In genomic region chr1:39720186-39720585, GRCm38 (mm10) we compare ENCODE assay signal across 9 mouse cellular contexts. TPM values are rescaled to one million over a fixed set of nuclear protein-coding genes. Genes with fewer than 3 reads are reported as not detected.
DNase-seq lines count a peak whose midpoint lies in the region; ATAC-seq and TF ChIP-seq lines count a peak whose summit lies in the region.
"Had no signal": no experiment of that assay in that cellular context is flagged by ENCODE, and none has a peak within 500 bp of the region (broad histone marks: within the 10 kb centered on the region; RNA-seq: fewer than 3 reads in every experiment).

No protein-coding gene starts in this region.

- 35% methylated on average over 2 of the region's 2 CpGs for WGBS in liver, embryonic 11.5 days
- WGBS in forebrain, embryonic 13.5 days: 27% methylated on average over 2 of the region's 2 CpGs
- 3% methylated on average over 2 of the region's 2 CpGs for WGBS in limb, embryonic 13.5 days
- 60% methylated on average over 2 of the region's 2 CpGs for WGBS in small intestine, adult 2 months

- DNase-seq in liver, embryonic 11.5 days (ENCODE audit: low spot score): no peak
- DNase-seq in liver: no peak
- no peak for DNase-seq in layer of hippocampus, postnatal 36 days
- no peak for DNase-seq in right cerebral cortex, postnatal 25 days
- DNase-seq in gastrocnemius, postnatal 4 days (ENCODE audit: low spot score in 2 of 2): no peak
- DNase-seq: layer of hippocampus, adult 9-11 months had no signal

- no peaks in the 10 kb centered on the region for H3K9me3 ChIP-seq in liver, embryonic 11.5 days (ENCODE audit: control insufficient read depth, low read length)
- no peaks in the 10 kb centered on the region for H3K9me3 ChIP-seq in forebrain, embryonic 13.5 days (replicated peaks)
- no peaks in the 10 kb centered on the region for H3K9me3 ChIP-seq in limb, embryonic 13.5 days

- no peaks in the 10 kb centered on the region for H3K27me3 ChIP-seq in liver, embryonic 11.5 days (replicated peaks; ENCODE audit: control insufficient read depth, insufficient read depth, low read length)
- 0 out of 2 replicates have a peak, but pooled peaks cover 9% of the 10 kb centered on the region for H3K27me3 ChIP-seq in forebrain, embryonic 13.5 days
- no peaks in the 10 kb centered on the region for H3K27me3 ChIP-seq in limb, embryonic 13.5 days
- H3K27me3 ChIP-seq in small intestine, adult 2 months (ENCODE audit: control insufficient read depth, insufficient read depth, low read length): peaks cover 6% of the 10 kb centered on the region; the same call in 1 of the 2 replicates

- no peak overlapping the region for H3K27ac ChIP-seq in liver, embryonic 11.5 days (ENCODE audit: low read depth, low read length)
- H3K27ac ChIP-seq in forebrain, embryonic 13.5 days: no peak overlapping the region
- H3K27ac ChIP-seq in limb, embryonic 13.5 days: peak overlapping the region; percentile 91
- H3K27ac ChIP-seq in small intestine, adult 2 months (ENCODE audit: insufficient read depth, low read depth, low read length): no peak overlapping the region

- no peak for TF ChIP-seq CTCF in small intestine, adult 2 months (IDR thresholded peaks at IDR 0.05; ENCODE audit: extremely low read depth, insufficient read length, insufficient replicate concordance, low read depth, low read length)

- peak overlapping the region; percentile 91 for H3K4me2 ChIP-seq in liver, embryonic 11.5 days
- peak overlapping the region; percentile 91 for H3K4me2 ChIP-seq in forebrain, embryonic 13.5 days
- peak overlapping the region; percentile 93 for H3K4me2 ChIP-seq in limb, embryonic 13.5 days (replicated peaks)

- H3K9ac ChIP-seq in liver, embryonic 11.5 days (ENCODE audit: low read depth, low read length): peak overlapping the region; percentile 66
- 0 out of 2 replicates have a peak overlapping the region, but pooled peaks have one; percentile 72 for H3K9ac ChIP-seq in forebrain, embryonic 13.5 days
- H3K9ac ChIP-seq in limb, embryonic 13.5 days: peak overlapping the region; percentile 79

- H3K4me3 ChIP-seq in liver, embryonic 11.5 days (ENCODE audit: low read depth, low read length): peak overlapping the region; percentile 59; the same call in 1 of the 2 replicates
- H3K4me3 ChIP-seq in forebrain, embryonic 13.5 days: peak overlapping the region; percentile 51
- peak overlapping the region; percentile 57 for H3K4me3 ChIP-seq in limb, embryonic 13.5 days
- H3K4me3 ChIP-seq in small intestine, adult 2 months (ENCODE audit: low read depth, low read length): peak overlapping the region; percentile 31; the same call in 1 of the 2 replicates

- ATAC-seq in liver, embryonic 11.5 days (replicated peaks; ENCODE audit: low FRiP score): no peak
- ATAC-seq in forebrain, embryonic 13.5 days: no peak
- peak; percentile 34; the same call in 1 of the 2 replicates for ATAC-seq in limb, embryonic 13.5 days (ENCODE audit: low FRiP score, low read depth)

- peaks cover 13% of the 10 kb centered on the region for H3K4me1 ChIP-seq in liver, embryonic 11.5 days (replicated peaks; ENCODE audit: control insufficient read depth, insufficient read depth, low read length)
- H3K4me1 ChIP-seq in forebrain, embryonic 13.5 days: peaks cover 24% of the 10 kb centered on the region
- H3K4me1 ChIP-seq in limb, embryonic 13.5 days: peaks cover 38% of the 10 kb centered on the region
- H3K4me1 ChIP-seq in small intestine, adult 2 months (ENCODE audit: control insufficient read depth, insufficient read depth, insufficient read length, low read length): peaks cover 3% of the 10 kb centered on the region; the same call in 1 of the 2 replicates

- TF ChIP-seq POLR2A in small intestine, adult 2 months (IDR thresholded peaks at IDR 0.05; ENCODE audit: low read depth, low read length): no peak

- H3K36me3 ChIP-seq in liver, embryonic 11.5 days (ENCODE audit: control insufficient read depth, insufficient read depth, low read length): no peaks in the 10 kb centered on the region
- H3K36me3 ChIP-seq in forebrain, embryonic 13.5 days (ENCODE audit: poor library complexity, severe bottlenecking): no peaks in the 10 kb centered on the region
- no peaks in the 10 kb centered on the region for H3K36me3 ChIP-seq in limb, embryonic 13.5 days
- no peaks in the 10 kb centered on the region for H3K36me3 ChIP-seq in small intestine, adult 2 months (ENCODE audit: control insufficient read depth, insufficient read depth, low read length)

RNA-seq across cellular contexts. Expression of gene Rfx8, which starts 0.6 kb away (rescaled TPM):
- polyA plus RNA-seq in liver, embryonic 11.5 days (2014; fragmentation: Nextera tagmentation; extraction: Ambion mirVana): 0.17 and 0.53 TPM in 2 replicates
- polyA plus RNA-seq in forebrain, embryonic 13.5 days (2015; fragmentation: Nextera tagmentation; extraction: Ambion mirVana): 0.18 and 0.20 TPM in 2 replicates
- polyA plus RNA-seq in limb, embryonic 13.5 days (2015; fragmentation: Nextera tagmentation; extraction: Ambion mirVana): 1.2 and 1.4 TPM in 2 replicates
- polyA plus RNA-seq in small intestine, adult 2 months (2012; rRNA removed): 0.04 TPM in 1 of 2 replicates, not detected in the other
- total RNA-seq in layer of hippocampus, postnatal 36 days (2021): under 1 TPM in 1 of 2 experiments, not detected in 1; 0.32 TPM
- total RNA-seq in gastrocnemius, postnatal 4 days (2021): under 1 TPM in 1 of 2 experiments, not detected in 1; 0.41 TPM
